Mouse (Mus musculus) spleen, adult 2 months (tissue): ENCODE measurements around the gene Ptdss2. TPM values are rescaled to one million over a fixed set of nuclear protein-coding genes. Genes with fewer than 3 reads are reported as not detected.

Source experiments
- DNase-seq, 2 experiments: peaks; one replicate each; pipeline versions ENCODE4 v3.0.0 to v3.0.0-alpha.2; 2012 to 2021; ENCODE audit warnings: low spot score in 2 of 2, low read depth in 1 of 2
- H3K27ac ChIP-seq: fragments of 200-500 bp; 2 replicates; pipeline ENCODE4 v1.5.1; 2012; ENCODE audit warnings: low read length, inconsistent platforms; ENCODE audit not compliant: insufficient read depth
- H3K27me3 ChIP-seq: fragments of 200-500 bp; 2 replicates; pipeline ENCODE4 v1.6.1; 2012; ENCODE audit warnings: mild to moderate bottlenecking, moderate library complexity, low read length, inconsistent platforms; ENCODE audit not compliant: control insufficient read depth, insufficient read depth
- H3K36me3 ChIP-seq: fragments of 200-500 bp; 2 replicates; pipeline ENCODE4 v1.6.1; 2012; ENCODE audit warnings: mild to moderate bottlenecking, low read length, inconsistent platforms; ENCODE audit not compliant: control insufficient read depth, insufficient read depth
- H3K4me1 ChIP-seq: fragments of 200-500 bp; 2 replicates; pipeline ENCODE4 v1.6.1; 2011; ENCODE audit warnings: inconsistent platforms; ENCODE audit not compliant: control insufficient read depth, insufficient read depth, insufficient read length
- H3K4me3 ChIP-seq: fragments of 200-500 bp; 2 replicates; pipeline ENCODE4 v1.5.1; 2011; ENCODE audit warnings: mild to moderate bottlenecking, inconsistent platforms; ENCODE audit not compliant: insufficient read depth, insufficient read length; ENCODE audit errors: extremely low read depth
- CTCF ChIP-seq: fragments of 200-500 bp; IDR thresholded peaks from 2 replicates; pipeline ENCODE4 v1.5.1; 2011; ENCODE audit warnings: mild to moderate bottlenecking, inconsistent platforms; ENCODE audit not compliant: insufficient read depth, insufficient read length, insufficient replicate concordance; ENCODE audit errors: extremely low read depth
- POLR2A ChIP-seq: fragments of 200-500 bp; IDR thresholded peaks from 2 replicates; pipeline ENCODE4 v1.6.1; 2011; ENCODE audit warnings: low read depth, low read length, inconsistent platforms
- WGBS: fragments of 180-500 bp; shearing (Covaris S2); methylation state at CpG from one replicate; pipeline ENCODE4 v1.1.7; 2018; 5-methylcytosine and 5-hydroxymethylcytosine counted together
- polyA plus RNA-seq: library from polyadenylated mRNA; depleted of rRNA; stranded (reverse); fragments of >200 nt; gene quantifications from 2 replicates; pipeline ENCODE4 v1.2.3, GENCODE M21; 2012

Gene Ptdss2
- polyA plus RNA-seq, 1 experiment, result 26.8 TPM

DNA sequence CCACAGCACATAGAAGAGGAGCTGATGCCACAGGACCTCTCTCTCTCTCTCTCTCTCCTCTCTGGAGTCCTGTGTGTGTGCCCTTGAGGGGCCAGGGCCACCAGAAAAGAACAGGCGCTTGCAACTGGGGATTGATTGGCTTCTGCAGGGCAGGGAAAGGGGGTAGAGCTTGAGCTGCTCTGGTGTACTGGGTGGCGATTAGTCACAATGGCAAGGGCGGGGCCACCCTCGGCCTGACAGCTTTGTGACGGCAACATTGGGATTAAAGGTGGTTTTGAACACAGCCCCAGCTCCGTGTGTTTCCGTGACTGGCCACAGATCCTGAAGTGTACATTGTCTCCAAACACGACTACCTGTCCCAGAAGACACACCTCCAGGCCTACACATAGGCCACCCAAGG lies 32.0 kb upstream of the Ptdss2 start:
- TF ChIP-seq CTCF, result no peak
- TF ChIP-seq POLR2A, result no peak
- 83% methylated on average over 8 of the region's 8 CpGs for WGBS
- Histone ChIP-seq H3K4me1 (peaks cover 22% of the 10 kb centered on the region), H3K4me3 (no peak overlapping the region), H3K27me3 (no peaks in the 10 kb centered on the region), H3K27ac (no peak overlapping the region), H3K36me3 (peaks cover 16% of the 10 kb centered on the region)
- no peak for DNase-seq

DNA sequence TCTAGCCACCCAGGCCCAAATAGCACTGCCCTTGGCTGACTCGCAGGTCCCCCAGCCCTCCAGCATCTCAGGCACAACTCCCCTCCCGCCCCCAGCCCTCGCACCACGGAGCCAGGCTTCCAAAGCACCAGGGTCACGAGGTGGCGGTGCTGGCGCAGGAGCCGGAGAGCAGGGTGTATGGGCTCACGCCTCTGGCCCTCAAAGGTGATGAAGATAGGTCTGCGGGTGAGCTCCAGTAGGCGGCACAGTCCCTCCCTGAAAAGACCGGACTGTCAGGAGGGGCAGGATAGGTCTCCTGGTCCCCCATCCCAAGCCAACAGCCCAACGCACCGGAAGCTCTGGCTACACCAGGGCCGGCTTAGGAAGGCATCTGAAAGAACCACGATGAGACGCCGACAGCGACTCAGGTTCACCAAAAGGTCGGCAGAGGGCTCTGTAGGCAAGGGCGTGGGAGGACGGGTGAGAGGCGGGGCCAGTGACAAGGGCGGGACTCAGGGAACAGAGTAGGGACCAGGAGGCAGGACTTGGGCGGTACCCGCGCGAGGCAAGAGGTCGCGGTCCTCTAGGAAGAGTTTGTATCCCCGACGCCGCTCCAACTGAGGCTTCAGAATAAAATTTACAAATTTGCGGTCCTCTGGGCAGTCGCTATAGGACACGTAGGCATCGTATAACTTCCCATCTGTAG lies 30.0 kb upstream of the Ptdss2 start:
- Histone ChIP-seq H3K27ac (no peak overlapping the region), H3K27me3 (no peaks in the 10 kb centered on the region), H3K36me3 (peaks cover 16% of the 10 kb centered on the region), H3K4me1 (peaks cover 38% of the 10 kb centered on the region), H3K4me3 (no peak overlapping the region)
- DNase-seq, result peak; percentile 53 to 87
- 36% methylated on average over 37 of the region's 37 CpGs for WGBS
- TF ChIP-seq POLR2A (no peak), CTCF (peak; percentile 72; the same call in 1 of the 2 replicates)

DNA sequence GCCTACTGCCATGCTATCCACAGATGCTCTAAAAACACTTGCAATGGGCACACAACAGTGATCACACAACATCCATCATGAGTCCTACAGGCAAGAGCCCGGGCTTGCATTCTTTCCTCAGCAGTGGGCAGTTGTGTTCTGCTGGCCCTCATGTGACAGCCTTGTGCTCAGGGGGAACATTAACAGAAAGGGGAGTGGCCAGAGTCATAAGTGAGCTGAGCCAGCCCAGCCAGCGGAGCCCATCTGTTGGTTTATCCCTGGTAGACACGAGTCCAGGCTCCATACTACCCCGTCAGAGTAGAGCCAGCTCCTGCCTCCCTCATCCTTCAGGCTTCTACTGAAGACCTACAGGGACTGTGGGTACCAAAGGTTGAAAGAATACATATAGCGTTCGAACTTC lies 28.2 kb upstream of the Ptdss2 start:
- DNase-seq, result no peak

DNA sequence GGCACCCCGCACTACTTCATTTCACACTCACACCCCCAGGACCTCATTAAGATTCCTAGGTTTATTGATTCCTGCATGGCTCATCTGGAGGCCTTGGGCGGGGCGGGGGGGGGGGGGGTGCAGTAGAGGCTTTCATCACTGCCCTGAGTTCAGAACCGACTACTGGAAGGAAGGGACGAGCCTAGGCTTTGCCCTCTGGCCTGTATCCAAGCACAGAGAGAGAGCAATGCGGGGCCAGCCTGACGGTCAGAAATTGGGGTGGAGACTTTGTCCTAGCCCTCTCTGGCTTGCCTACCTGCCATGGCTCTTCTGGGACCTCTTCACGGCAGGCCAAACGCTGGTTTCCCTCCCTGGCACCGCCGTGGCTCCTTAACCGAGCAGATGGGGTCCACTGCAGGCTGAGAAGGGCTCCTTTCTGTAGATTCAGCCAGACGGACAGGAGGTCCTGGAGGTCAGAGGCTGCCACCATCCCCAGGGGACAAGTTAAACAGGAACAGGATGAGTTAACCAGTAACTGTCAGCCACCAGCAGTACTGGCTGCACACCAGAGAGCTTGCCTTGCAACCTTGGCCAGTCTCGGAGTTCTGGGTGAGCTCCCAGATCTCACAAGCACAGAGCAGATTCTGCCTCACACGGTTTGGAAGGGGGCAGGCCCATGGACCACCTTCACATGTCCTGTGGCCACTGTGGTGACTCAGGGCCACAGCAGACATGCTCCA lies 27.5 kb upstream of the Ptdss2 start:
- WGBS, result 57% methylated on average over 15 of the region's 15 CpGs
- no peak overlapping the region for H3K4me3 ChIP-seq
- H3K4me1 ChIP-seq, result peaks cover 29% of the 10 kb centered on the region
- DNase-seq, result no peak
- no peak overlapping the region for H3K27ac ChIP-seq
- peaks cover 16% of the 10 kb centered on the region for H3K36me3 ChIP-seq
- no peak for TF ChIP-seq POLR2A
- TF ChIP-seq CTCF, result no peak
- no peaks in the 10 kb centered on the region for H3K27me3 ChIP-seq

More for the DNA sequence above, 28.2 kb upstream of the Ptdss2 start:
- Histone ChIP-seq H3K27me3 (no peaks in the 10 kb centered on the region), H3K4me3 (no peak overlapping the region), H3K36me3 (peaks cover 16% of the 10 kb centered on the region), H3K4me1 (peaks cover 30% of the 10 kb centered on the region), H3K27ac (no peak overlapping the region)
- TF ChIP-seq CTCF (no peak), POLR2A (no peak)
- whole genome bisulfite sequencing, result 90% methylated on average over 6 of the region's 6 CpGs

DNA sequence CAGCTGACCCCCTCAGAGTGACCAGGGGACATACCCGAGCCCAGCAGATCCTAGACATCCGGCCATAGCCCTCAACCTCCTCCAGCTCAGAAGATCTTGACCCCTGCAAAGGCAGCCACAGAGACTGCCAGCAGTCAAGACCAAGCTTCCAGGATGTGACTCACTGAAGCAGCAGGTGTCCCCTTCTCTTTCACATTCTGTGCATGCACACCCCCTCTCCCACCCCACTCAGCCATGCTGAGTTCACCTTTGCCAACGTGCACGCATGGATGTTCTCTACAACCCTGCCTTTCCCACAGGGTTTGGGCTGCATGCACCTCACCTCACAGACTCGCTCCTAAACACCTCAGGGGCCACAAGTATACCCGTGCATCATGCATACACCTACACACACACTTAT lies 26.2 kb upstream of the Ptdss2 start:
- no peak for DNase-seq
- Histone ChIP-seq H3K27ac (peak overlapping the region; percentile 93), H3K4me1 (peaks cover 36% of the 10 kb centered on the region), H3K36me3 (peaks cover 10% of the 10 kb centered on the region), H3K4me3 (peak overlapping the region; percentile 68), H3K27me3 (no peaks in the 10 kb centered on the region)
- no peak for TF ChIP-seq CTCF
- no peak for TF ChIP-seq POLR2A
- 9% methylated on average over 6 of the region's 6 CpGs for WGBS

DNA sequence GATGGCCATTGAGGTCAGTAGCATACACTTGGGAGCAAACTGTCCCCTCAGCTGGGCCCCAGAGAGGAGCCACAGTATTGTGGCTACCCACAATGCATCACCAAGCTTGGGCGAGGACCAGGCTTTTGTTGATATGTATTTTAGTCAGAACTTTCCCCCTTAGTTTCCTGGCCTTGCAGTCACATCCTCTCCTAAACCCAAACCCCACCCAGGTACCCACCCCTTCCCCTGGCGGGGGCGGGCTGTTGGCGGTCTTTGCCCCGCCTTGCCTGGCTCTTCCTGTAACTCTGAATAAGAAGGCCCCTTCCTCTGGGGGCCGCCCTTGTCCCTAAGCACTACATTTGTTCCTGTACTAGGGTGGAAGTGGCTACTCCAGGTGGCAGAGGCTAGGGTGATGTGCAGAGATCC lies 25.5 kb upstream of the Ptdss2 start:
- Histone ChIP-seq H3K27ac (peak overlapping the region; percentile 93), H3K27me3 (no peaks in the 10 kb centered on the region), H3K36me3 (peaks cover 6% of the 10 kb centered on the region; the same call in 1 of the 2 replicates), H3K4me3 (peak overlapping the region; percentile 68), H3K4me1 (peaks cover 36% of the 10 kb centered on the region)
- DNase-seq, result peak; percentile 78 to 90
- WGBS, result 1% methylated on average over 6 of the region's 6 CpGs
- TF ChIP-seq POLR2A (no peak; the same call in 1 of the 2 replicates), CTCF (no peak)

DNA sequence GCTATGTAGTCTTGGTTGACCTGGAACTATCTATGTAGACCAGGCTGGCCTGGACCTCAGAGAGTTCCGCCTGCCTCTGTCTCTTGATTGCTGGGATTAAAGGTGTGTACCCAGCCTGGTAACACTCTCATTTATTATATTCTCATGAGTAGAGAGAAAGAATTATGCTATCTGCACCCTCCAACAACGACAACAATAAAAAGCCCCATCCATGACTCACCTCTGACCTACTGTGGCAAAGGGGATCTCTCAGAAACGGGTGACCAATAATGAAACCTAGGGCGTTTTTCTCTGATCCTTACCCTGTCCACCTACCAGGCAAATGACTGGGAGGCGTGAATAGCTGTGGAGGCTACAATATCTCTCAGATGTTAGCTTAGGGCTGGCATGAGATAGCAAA lies 25.0 kb upstream of the Ptdss2 start:
- DNase-seq, result no peak
- TF ChIP-seq CTCF (no peak), POLR2A (no peak)
- H3K4me1 ChIP-seq, result peaks cover 33% of the 10 kb centered on the region
- peak overlapping the region; percentile 72 for H3K27ac ChIP-seq
- WGBS, result 55% methylated on average over 5 of the region's 5 CpGs
- H3K36me3 ChIP-seq, result peaks cover 6% of the 10 kb centered on the region; the same call in 1 of the 2 replicates
- H3K4me3 ChIP-seq, result no peak overlapping the region
- H3K27me3 ChIP-seq, result no peaks in the 10 kb centered on the region
